Mouse (Mus musculus): ENCODE data around the gene Kif1b.

Kif1b gene

DNA sequence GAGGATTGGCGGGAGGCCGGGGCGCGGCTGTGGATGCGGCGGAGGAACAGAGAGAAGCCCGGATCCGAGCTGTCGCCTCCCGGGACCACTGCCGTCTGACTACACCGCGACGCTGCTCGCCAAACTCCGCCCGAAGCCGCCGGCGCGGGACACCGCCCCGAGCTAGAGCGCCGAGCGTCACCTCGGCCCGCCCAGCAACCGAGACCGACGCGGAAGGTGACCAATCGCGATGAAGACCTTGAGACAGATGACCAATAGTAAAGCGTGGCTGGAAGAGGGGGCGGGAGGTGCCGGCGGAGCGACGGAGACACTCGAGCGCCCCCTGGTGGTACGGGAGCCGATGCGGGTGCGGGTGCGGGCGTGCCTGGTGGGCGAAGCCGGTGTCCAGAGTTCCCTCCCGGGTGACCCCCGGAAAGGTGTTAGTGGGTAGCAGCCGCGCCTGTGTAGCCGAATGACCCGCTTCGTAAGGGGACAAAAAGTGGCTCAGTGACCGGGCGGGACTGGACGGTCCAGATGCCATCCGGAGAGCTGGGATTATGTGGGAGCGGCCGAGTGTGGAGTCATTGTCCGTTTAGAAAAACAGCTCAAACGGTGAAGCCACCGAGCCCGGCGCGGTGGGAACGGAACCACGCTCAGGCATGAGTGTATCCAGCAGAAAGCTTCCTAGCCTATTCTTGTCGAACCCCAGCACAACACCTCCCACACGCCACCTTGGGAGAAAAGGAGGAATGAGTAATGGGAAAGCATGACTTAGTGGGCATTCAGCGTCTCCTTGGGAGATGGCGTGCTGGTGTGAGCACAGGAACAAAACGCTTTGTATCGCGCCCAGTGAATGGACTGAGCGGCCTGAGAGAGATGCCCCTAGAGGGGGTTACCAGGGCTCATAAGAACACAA, at the start of gene Kif1b:
Gene Kif1b (minus strand): TSS at position 98 of the 895 bp plus-strand sequence.
- peak; percentile 99 for DNase-seq

DNA sequence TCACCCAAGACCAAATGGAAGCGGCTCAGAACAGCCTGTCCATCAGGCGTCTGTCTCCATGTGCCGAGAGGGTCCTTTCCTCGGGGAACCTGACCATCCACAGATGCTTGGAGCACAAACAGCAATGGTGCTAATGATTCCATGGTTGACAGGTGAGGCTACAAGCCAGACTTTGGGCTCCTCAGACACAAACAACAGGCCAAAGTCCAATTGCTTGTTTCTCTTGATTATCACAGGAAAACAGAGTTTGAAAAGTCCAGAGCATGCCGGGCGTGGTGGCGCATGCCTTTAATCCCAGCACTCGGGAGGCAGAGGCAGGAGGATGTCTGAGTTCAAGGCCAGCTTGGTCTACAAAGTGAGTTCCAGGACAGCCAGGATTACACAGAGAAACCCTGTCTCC, 47.2 kb upstream of the Kif1b start:
- no peak for DNase-seq

DNA sequence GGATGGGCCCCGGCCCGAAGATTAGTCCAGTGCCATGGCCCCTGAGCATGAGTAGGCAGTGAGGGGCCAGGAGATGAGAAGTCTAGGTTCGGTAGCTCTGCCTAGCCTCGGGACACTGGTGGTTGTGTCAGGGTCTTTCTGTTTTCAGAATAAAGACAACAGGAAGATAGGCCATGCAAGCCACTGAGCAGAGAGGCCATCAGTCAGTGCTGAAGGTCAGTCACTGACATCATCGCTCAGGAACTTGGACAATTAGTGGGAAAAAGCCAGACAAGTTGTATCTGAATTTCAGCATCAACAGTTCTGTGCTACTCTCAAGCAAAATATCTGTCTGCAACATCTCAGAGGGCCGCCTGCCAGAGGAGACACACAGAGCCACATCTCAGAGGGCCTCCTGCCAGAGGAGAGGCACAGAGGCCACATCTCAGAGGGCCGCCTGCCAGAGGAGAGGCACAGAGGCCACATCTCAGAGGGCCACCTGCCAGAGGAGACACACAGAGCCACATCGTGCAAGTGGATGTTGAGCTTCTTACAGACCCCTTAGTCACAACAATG, 44.2 kb upstream of the Kif1b start:
- no peak for DNase-seq

DNA sequence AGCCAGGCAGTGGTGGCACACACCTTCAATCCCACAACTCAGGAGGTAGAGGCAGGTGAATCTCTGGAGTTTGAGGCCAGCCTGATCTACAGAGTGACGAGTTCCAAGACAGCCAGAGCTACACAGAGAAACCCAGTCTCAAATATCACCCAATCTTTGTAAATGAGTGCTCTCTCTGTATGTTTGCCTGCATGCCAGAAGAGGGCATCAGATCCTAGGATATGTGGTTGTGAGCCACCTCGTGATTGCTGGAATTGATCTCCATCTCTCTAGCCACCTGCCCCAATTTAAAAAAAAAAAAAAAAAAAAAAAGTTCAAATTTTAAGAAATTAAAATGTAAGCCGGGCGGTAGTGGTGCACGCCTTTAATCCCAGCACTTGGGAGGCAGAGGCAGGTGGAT, 41.5 kb upstream of the Kif1b start:
- no peak for DNase-seq

- DNase-seq: no peak
Measured at GRCm38 (mm10) chr4:149345873-149346272, 38.4 kb upstream of the Kif1b start.

GRCm38 (mm10) chr4:149344311-149344710, 36.8 kb upstream of the Kif1b start:
- no peak for DNase-seq

DNA sequence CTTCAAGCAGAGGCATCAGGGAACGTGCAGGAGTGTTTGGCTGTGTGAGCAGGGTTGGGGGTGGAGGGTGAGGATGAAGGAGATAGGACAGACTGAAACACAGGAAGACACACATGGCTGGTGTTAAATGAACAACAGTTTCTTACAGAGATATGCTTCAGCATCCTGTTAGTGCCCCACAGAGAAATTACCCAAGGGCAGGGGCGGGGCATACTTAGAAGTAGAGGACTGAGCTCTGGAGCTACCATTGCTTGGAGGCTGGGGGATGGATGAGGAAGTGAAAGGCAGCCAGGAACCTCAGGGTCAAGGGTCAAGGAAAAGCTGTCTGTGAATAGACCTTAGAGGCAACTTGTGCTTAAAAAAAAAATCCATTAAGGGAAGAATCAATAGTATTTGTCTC, 33.2 kb upstream of the Kif1b start:
- no peak for DNase-seq

DNA sequence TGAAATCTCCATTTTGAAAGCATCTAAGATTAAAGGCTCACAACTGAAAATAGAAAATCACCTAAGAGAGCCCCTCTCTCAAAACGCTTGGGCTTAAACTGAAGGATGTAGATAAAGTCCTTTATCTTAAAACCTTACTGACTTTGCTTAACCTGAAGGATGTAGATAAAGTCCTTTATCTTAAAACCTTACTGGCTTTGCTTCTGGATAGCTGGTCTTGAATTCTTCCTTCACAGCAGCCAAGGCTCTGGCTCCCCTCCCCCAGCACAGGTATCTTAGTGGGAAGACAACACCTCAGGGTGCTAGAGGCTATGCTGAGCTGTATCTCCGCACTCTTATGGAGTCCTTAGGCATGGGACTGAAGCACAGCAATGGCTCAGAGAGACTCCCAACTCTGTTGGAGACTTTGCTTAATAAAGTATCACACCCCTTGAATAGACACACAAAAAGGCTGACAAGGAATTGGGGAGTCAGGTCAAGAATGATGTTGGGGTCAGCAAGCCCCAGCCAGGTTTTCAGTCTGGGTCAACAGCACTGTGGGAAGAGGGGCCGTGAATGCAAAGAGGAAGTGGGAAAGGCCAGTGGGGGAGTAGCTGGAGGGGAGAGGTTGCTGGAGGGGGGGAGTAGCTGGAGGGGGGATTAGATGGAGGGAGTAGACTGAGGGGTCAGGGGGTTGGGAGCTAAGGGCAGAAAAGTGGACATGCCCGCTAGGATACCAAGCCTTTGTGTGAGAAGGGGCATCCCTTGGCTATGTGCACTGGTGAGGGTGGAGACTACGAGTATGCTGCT, 32.1 kb upstream of the Kif1b start:
- DNase-seq: no peak

GRCm38 (mm10) chr4:149338137-149338536, 30.6 kb upstream of the Kif1b start:
- DNase-seq: no peak

GRCm38 (mm10) chr4:149337353-149337752, 29.9 kb upstream of the Kif1b start:
- DNase-seq: no peak

- DNase-seq: no peak
Measured at GRCm38 (mm10) chr4:149336302-149336701, 28.8 kb upstream of the Kif1b start.

- peak; percentile 68 for DNase-seq
Measured at GRCm38 (mm10) chr4:149334881-149335280, 27.4 kb upstream of the Kif1b start.

DNA sequence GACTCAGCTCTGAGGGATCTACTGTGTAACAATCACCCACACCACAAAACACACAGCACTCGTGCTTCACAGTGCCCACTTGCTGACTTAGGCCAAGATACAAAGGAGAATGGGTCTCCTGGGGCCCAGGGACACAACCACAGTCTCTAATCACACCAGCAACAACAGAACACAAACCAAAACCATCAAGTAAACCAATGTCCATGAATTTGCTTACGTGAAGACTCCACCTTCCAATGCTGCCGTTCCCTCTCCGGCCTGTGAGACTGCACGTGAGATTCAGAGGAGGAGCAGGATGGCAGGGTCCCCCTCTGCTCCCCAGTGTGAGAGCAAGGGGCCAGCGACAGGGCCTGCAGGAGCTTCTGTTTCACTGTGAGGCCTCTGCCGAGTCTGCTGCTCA, 25.2 kb upstream of the Kif1b start:
- no peak for DNase-seq

DNA sequence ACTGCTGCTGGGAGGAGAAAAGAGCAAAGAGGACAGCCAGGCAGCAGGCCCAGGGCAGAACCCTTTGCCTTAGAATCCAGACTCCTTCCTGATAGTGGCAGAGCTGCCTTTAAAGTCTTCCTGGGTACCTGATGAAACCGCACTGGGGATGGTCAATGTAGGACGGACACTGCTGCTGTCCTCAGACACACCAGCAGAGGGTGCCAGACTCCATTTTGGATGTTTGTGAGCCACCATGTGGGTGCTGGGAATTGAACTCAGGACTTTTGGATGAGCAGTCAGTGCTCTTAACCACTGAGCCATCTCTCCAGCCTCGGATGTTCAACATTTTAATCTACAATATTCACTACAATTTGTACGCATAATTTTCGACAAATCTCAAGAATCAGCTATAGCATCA, 23.0 kb upstream of the Kif1b start:
- DNase-seq: no peak

- DNase-seq: no peak
Measured at GRCm38 (mm10) chr4:149328735-149329134, 21.2 kb upstream of the Kif1b start.

DNA sequence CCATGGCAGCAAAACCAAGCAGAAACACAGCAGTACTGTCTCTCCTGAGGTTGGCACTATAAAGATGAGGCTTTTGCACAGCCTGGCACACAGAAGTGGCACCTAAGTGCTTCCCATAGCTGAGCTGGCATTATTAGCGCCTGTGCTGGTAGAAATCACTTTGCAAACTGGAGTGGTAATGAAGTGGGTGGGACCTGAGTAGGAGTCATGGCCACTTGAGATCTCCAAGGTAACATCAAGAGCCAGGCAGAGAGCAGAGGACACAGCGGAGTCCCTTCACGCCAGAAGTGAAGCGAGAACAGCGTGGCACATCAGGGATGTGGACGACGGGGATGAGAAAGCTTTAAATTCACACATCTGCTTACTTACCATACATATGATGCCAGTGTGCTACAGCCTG, 19.8 kb upstream of the Kif1b start:
- DNase-seq: no peak

DNA sequence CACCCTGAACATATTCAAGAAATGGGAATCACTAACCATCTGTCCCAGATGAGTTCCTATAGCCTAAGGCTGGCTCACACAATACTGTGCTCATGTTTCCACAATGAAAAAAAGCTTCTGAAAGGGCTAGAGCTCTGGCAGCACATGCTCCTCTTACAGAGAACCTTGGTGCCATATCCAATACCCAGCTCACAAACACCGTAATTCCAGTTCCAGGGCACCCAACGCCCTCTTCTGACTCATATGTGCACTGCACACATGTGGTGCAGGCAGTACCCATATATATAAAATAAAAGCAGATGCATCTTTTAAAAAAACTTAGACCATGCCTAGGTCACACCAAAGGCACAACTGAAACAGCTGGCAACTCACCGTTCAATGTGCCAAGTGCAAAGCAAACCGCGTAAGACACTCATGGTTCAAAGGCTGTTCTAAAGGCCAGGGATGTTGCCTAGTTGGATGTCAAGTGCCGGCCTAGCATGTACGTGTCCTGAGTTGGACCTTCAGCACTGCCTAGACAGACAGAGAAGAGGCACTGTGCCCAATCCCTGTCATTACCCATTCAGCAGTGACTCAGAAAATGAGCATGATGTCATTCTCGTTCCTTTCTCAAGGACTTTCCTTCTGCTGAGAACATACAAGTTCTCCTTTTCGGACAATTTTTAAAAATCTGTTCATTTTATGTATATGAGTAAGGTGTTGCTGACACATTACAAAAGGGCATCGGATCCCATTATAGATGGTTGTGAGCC, 18.1 kb upstream of the Kif1b start:
- no peak for DNase-seq

GRCm38 (mm10) chr4:149323730-149324129, 16.2 kb upstream of the Kif1b start:
- DNase-seq: no peak

GRCm38 (mm10) chr4:149322718-149323117, 15.2 kb upstream of the Kif1b start:
- no peak for DNase-seq

DNA sequence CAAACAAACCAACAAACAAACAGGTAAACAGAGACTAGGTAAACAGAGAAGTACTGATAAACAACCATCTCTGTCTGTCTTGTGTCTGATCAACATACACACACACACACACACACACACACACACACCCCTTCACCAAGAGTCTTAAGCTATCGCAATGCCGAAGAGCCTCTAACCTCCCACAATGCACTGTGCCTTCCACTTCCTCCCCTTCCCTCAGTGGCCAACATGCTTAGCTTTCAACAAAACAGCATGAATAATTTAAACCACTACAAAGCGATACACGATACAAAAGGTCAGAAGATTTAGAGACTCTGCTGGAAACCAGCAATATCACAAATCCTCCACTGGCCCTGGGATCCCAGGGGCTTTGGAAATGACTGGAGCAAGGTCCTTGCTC, 14.8 kb upstream of the Kif1b start:
- DNase-seq: no peak

DNA sequence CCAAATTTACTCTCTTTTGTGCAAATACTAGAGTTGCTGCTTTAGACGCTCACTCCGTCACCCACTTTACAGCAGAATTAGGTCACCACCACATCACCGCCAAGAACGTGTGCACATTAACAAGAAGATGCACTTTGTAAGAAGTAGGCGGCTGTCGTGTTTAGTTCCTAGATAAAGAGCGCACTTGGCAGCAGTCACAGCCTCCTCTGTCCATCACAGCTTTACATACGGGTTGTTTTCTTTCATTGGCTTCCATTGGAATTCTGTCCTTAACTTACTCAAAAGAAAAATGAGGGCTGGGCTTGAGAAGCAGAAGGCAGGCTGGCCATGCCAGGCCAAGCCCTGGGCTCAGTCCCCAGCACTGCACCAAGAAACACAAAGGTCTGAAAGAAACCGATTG, 11.6 kb upstream of the Kif1b start:
- no peak for DNase-seq

GRCm38 (mm10) chr4:149317387-149317786, 9.9 kb upstream of the Kif1b start:
- DNase-seq: peak; percentile 80

DNA sequence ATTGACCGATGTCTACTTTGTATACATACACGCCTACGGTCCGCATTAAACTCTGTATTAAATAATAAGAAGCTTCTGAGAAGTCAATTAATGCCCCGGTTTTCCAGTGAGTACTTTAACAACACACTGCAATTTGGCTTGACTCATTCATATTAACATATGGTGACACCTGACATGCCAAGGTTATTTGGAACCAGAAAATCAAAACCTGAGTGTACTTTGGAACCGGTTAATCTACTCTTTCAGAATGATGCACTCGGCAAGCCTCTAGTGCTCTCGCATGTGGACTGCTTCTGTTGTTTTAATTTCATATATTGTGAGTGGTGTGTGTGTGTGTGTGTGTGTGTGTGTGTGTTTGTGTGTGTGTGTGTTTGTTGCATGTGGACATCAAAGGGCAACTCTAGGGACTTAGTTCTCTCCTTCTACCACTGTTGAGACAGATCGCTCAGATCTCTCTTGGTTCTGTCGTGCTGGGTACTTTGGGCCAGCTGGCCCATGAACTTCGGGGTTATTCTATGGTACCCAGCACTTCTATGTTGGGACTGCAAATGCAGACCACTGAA, 6.9 kb upstream of the Kif1b start:
- DNase-seq: no peak
